Mouse (Mus musculus) T-helper 17 cell (primary cell): Measurements from ENCODE around the gene Bmi1.

Experiments used
- in situ Hi-C, 2 experiments: fragments of 300-600 bp; cut with MboI, MseI; formaldehyde crosslinking; loops; 1 replicate in 1 of 2; 2 replicates in 1 of 2; pipeline ENCODE4 v1.15.1; 2025; ENCODE audit warnings: high pct_unique_total_duplicates in 2 of 2

Bmi1 gene

GRCm38 (mm10) chr2:18676936-18677491 is at the start of gene Bmi1:
Bmi1 (plus strand) TSS chr2:18677018.
- in situ Hi-C loops, result loop anchor here (10.0 to 25.0 kb wide), 2 partner anchors 612 to 965 kb away; no protein-coding TSS in a partner anchor

DNA sequence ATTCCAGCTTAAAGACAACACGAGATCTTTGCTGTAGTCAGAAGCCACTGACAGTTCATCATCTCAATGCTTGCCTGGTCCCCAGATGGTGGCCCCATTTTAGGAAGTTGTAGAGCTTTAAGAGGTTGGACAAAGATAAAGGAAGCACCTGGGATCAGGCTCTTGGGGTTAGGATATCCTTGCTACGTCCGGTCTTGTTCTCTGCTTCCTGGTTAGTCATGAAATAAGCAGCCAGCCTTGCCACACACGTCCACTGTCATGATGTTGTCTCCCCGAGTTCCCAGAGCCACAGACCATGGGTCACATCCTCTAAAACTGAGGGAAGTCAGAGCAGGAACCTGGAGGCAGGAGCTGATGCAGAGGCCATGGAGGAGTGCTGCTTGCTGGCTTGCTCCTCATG is 46.3 kb upstream of the Bmi1 start:
- in situ Hi-C loops, result no loop called here

DNA sequence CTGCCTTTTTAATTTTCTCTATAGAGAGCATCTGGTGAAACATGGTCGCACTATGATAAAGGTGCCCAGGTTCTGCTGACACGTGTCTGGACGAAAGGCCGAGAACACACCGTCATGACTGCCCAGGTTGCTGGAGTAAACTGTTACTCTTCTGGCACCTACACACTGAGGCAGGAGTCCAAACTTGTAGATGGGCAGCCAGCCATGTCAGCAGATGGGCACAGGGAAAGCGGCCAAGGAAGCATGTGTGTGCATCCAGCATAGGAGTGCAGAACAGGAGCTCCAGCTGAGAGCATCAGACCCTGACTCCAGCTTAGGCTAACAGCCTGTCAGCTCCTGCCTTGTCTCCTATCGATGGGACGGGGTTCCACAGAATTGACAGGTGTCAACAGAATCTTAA is 41.8 kb upstream of the Bmi1 start:
- in situ Hi-C loops, result no loop called here

DNA sequence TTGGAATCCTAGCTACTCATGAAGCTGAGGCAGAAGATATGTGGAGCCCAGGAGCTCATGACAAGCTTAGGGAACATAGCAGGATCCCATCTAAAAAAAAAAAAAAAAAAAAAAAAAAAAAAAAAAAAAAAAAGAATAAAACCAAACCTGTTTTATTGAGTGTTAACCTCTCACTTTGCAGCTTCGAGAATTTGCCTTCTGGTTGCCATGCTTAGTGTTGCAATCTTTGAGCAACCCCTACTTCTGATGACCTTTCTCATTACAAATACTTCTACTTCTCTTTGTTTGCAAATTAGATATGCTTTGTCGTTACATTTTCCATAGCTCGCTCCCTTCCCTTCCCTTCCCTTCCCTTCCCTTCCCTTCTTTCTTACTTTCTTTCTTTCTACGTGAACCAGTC is 28.3 kb upstream of the Bmi1 start:
- in situ Hi-C loops, result no loop called here

- in situ Hi-C loops, result loop anchor here in 1 of 2 experiments (5.0 kb wide), 1 partner anchor 43 kb away; no protein-coding TSS in a partner anchor
Observed at GRCm38 (mm10) chr2:18654821-18655220, 22.0 kb upstream of the Bmi1 start.

DNA sequence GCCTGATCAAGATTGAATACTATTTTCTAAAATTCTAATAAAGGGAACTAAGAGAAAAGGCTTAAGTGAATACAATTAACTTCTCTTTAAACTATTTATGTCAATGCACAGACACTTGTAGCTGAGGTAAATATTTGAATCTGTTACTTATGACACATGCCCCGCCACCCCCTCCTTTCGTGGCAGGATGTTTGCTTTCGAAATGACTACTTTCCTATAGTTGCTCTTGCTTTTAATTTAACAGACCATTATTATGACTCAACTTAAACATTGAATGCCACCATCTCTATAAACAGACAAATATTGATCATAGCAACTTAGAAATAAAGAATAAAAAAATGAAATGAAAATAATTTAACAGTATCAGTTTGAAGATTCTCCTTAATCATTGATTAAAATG is 12.8 kb upstream of the Bmi1 start:
- in situ Hi-C loops, result no loop called here

DNA sequence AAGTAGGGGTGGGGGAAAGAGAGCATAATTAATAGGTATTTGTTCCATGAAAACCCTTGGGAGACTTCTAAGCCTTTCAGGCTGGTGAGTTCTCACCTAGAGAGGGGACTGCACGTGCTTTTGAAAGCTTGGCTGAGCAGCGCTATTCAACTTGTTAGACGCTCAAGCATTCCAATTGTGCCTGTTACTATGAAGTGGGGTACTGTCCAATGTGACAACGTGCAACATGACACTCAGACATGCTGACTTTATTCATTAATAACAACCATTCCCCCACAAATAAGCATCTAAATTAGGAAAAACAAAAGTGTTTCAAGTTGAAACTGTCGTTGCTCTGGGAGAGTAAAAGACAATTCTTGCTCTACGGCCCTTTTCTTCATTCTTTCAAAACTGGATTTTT is 5.8 kb upstream of the Bmi1 start:
- in situ Hi-C loops, result loop anchor here in 1 of 2 experiments (10.0 kb wide), 1 partner anchor 606 kb away; no protein-coding TSS in a partner anchor

DNA sequence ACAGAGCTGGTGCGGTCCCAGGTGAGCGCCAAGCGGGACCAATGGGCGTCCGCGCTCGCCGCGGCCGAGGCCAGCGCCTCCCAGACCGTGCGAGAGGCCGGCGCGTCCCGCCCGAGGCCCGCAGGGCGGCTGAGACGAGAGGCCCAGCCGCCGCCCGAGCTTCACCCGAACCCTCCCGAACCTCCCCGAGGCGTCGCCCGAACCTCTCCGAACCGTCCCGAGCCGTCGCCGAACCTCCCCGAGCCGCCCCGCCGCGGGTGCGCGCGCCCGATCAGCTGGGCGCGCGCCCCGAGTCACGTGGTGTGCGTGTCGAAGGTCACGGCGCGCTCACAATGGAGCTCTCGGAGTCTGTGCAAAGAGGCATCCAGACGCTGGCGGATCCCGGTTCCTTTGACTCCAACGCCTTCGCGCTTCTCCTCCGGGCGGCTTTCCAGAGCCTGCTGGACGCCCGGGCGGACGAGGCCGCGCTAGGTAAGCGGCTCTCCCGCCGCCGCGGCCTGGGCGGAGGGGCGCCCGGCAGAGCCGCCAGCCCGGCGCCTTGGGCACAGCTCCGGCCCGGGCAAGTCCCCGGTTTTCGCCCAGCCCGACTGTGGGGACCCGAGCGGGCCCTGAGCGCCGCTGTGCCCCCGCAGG is 4.6 kb upstream of the Bmi1 start, which contains the start of gene Commd3:
Gene Commd3, plus strand, starts transcription at position 252 of the 633 bp plus-strand sequence.
- in situ Hi-C loops, result loop anchor here in 1 of 2 experiments (10.0 kb wide), 1 partner anchor 607 kb away; no protein-coding TSS in a partner anchor

DNA sequence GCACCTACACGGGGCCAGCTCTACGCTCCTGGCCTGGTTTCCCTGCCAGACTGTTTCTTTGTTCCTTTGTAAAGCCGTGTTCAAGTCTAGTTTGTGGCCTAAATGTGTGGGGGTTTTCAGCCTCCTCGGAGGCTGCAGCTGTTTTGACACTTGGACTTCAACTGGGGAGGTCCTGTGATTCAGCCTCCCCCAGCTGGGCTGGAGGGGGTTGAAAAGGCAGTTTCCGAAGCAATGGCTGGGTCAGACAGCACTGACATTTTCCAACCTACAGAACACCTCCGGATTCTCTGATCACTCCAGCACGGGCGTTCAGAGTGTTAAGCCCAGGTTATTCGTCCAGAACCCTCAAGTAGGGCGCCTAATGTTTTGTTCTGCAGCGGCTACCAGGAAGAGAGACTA is 4.1 kb upstream of the Bmi1 start:
- in situ Hi-C loops, result loop anchor here in 1 of 2 experiments (10.0 kb wide), 1 partner anchor 608 kb away; no protein-coding TSS in a partner anchor

- in situ Hi-C loops, result loop anchor here in 1 of 2 experiments (10.0 kb wide), 1 partner anchor 609 kb away; no protein-coding TSS in a partner anchor
Observed at GRCm38 (mm10) chr2:18673766-18674165, 3.1 kb upstream of the Bmi1 start.

DNA sequence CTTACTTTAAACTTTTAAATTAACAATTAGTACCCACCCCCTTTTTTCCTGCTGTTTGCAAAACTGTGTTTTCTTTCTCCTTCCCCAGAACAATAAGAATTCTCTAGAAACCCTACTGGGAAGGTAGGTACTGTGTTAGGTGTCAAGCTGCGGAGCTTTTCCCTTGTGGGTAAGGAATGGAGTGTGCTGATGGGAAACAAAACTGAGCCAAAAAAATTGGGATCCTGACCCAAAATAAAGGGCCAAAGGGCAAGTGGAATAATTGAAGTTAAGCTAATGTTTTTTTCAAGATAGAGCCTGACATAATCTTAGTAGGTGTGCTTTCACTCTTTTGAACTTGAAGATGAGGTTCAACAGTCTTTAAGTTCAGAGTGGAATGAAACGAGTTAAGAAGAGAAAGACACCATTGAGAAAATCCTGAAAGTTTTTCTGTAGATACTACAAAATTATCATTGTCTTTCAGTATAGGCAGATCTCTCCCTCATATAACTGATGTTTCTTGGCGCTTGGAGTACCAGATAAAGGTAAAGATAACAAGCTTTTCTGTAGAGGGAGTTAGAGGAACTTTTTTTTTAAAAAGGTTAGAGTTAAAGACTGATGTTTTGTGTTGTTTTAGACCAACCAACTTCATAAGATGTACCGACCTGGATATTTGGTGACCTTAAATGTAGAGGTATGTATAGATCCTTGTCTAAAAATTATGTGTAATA is 2.5 kb upstream of the Bmi1 start:
- in situ Hi-C loops, result loop anchor here in 1 of 2 experiments (10.0 kb wide), 1 partner anchor 610 kb away; no protein-coding TSS in a partner anchor

- in situ Hi-C loops, result loop anchor here (10.0 to 25.0 kb wide), 2 partner anchors 611 to 964 kb away; no protein-coding TSS in a partner anchor
Observed at GRCm38 (mm10) chr2:18675681-18676456, 949 bp upstream of the Bmi1 start.

DNA sequence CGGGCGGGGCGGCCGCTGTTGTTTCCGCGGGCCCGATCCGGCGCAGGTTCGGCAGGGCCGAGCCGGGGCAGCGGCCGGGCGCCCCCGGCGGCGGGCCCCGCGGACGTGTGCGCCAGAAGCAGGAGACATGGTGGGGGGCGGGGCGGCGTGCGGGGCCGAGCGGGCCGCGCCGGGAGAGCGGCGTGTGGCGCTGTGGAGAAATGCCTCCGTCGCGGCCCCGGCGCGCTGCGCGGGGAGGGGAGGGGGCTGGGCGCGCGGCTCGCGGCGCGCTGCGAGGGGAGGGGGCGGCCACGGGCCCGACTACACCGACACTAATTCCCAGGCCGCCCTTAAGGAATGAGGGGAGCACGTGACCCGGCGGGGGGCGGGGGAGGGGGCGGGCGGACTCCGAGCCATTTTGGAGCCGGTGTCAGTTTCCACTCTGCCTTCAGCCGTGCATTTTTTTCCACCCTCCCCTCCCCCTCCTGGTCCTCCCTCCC is 322 bp upstream of the Bmi1 start:
- in situ Hi-C loops, result loop anchor here (10.0 to 25.0 kb wide), 2 partner anchors 612 to 964 kb away; no protein-coding TSS in a partner anchor

GRCm38 (mm10) chr2:18677631-18678471 is 1.0 kb downstream of the Bmi1 start:
- in situ Hi-C loops, result loop anchor here (10.0 to 25.0 kb wide), 2 partner anchors 613 to 966 kb away; no protein-coding TSS in a partner anchor

DNA sequence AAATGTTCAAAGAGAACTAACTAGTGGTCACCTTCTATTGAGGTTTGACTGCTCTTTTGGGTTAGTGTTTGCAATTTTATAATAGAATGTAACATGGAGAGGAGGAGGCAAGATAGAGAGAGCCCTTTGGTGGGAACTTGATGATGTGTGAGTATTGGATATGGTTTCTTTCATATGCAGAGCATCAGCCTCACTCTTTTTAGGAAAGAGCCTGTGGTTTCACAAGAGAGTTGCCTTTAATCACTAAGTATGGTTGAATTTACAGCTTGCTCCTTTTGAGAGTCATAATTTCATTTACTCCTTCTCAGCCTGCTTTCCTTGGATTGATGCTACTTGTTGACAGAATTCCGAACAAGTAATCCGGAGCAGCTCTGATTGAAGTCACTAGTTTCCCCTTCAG is 2.9 kb downstream of the Bmi1 start:
- in situ Hi-C loops, result loop anchor here (10.0 to 25.0 kb wide), 2 partner anchors 615 to 967 kb away; no protein-coding TSS in a partner anchor

GRCm38 (mm10) chr2:18680501-18680900 is 3.7 kb downstream of the Bmi1 start:
- in situ Hi-C loops, result loop anchor here in 1 of 2 experiments (25.0 kb wide), 1 partner anchor 968 kb away; no protein-coding TSS in a partner anchor

GRCm38 (mm10) chr2:18680961-18681360 is 4.1 kb downstream of the Bmi1 start:
- in situ Hi-C loops, result loop anchor here in 1 of 2 experiments (25.0 kb wide), 1 partner anchor 969 kb away; no protein-coding TSS in a partner anchor

GRCm38 (mm10) chr2:18684062-18684461 is 7.2 kb downstream of the Bmi1 start:
- in situ Hi-C loops, result loop anchor here in 1 of 2 experiments (25.0 kb wide), 1 partner anchor 972 kb away; no protein-coding TSS in a partner anchor

GRCm38 (mm10) chr2:18686386-18686785 is 9.6 kb downstream of the Bmi1 start:
- in situ Hi-C loops, result loop anchor here in 1 of 2 experiments (5.0 to 25.0 kb wide), 2 partner anchors 634 to 974 kb away; no protein-coding TSS in a partner anchor
